Mouse (Mus musculus) monocyte, adult 2 months (primary cell): Measurements from ENCODE around the gene Rnh1.

Experiments used
- DNase-seq, 2 experiments: peaks; one replicate each; pipeline ENCODE4 v3.0.0; 2022; ENCODE audit warnings: low spot score in 2 of 2, low read depth in 1 of 2

Gene Rnh1

GRCm38 (mm10) chr7:141172116-141173006 is at the start of gene Rnh1:
Gene Rnh1 (minus strand): TSS chr7:141172857.
- DNase-seq, result peak; percentile 59 to 82

- DNase-seq, result no peak
Measured at GRCm38 (mm10) chr7:141222126-141222467, 49.4 kb upstream of the Rnh1 start.

GRCm38 (mm10) chr7:141221249-141222125 is 48.8 kb upstream of the Rnh1 start:
- DNase-seq, result peak; percentile 70 to 81

DNA sequence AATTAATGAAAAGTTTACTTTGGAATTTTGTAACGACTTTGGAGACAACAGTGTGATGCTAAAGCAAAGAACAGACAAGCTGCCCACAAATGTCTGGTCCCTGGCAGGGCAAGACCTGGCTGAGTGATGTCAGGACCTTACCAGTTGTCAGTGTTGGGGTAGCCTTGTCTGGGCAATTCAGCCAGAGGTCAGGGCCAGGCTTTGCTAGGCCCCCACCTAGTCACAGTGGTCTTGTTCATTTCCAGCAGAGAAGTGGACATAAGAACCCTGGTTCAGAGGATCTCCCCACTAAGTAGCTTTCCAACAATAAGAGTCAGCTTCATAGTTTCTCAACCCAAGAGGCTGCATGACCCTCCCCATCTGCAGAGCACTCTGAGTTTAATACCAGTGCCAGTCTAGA is 47.7 kb upstream of the Rnh1 start:
- DNase-seq, result no peak

DNA sequence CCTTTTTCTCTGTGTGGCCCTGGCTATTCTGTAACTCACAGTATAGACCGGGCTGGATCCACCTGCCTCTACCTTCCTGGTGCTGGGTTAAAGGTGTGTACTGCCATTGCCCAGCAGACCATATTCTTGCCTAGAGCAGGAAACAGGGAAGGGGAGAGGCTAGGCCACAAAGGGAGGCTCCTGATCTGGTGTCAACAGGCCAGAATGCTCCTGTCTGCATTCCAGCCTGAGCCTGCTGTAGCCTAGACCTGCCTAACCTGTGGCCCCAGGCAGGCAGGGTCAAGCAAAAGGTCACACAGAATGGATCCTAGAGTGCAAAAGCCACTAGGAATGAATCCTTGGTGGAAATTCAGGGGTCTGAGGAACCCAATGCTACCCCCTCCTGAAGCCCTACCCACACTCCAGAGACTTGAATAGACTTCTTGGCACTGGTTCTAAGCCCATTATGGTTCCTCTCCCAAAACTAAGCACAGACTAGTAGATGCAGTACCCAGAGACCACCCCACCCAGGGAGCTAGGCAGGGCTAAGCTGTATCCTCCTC is 47.0 kb upstream of the Rnh1 start:
- DNase-seq, result no peak

DNA sequence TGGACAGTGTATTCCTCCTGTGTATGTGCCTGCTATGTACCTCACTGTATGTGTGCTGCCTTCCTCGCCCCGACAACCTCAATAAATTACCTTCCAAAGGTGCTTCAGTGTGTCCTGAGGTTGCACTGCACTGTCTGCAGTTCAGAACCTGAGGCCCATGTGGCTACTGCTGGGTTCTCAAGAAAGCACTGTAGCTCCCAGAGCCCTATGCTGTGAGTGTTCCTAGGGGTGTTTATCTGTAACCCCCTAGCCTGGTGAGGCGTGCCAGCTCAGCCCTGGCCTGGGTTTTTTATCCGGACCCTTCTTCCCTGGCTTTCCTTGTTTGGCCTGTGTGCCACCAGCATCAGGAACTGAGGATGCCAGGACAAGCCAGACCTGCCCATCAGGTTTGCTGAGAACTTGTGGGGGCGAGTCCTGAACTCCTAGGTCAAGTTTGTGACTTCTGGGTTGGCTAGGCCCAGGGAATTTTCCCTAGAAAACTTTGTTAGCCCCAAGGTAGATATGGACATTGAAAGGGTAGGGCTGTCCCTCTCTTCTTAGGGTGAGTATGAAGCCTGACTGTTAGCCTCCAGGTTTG is 46.0 kb upstream of the Rnh1 start:
- no peak for DNase-seq

- no peak for DNase-seq
Measured at GRCm38 (mm10) chr7:141218141-141218540, 45.5 kb upstream of the Rnh1 start.

DNA sequence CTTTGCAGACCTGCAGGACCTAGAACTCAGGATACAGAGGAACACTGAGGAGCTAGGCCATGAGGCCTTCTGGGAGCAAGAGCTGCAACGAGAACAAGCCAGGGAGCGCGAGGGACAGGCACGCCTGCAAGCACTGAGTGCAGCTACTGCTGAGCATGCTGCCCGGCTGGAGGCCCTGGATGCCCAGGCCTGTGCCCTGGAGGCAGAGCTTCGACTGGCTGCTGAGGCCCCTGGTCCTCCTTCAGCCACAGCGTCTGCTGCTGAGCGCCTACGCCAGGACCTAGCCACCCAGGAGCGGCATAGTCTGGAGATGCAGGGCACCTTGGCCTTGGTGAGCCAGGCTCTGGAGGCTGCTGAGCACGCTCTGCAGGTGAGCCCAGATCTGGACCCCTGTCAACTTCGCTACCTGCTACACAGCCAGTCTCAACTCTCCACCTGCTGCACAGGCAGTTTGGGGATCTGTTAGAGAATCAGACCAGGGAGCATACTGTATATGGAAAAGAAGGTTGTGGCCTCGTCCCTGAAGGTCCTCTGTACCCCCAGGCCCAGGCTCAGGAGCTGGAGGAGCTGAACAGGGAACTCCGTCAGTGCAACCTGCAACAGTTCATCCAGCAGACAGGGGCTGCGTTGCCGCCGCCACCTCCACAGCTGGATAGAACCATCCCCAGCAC is 44.8 kb upstream of the Rnh1 start:
- DNase-seq, result no peak

- no peak for DNase-seq
Measured at GRCm38 (mm10) chr7:141216894-141217293, 44.2 kb upstream of the Rnh1 start.

- no peak for DNase-seq
Measured at GRCm38 (mm10) chr7:141215880-141216733, 43.5 kb upstream of the Rnh1 start.

DNA sequence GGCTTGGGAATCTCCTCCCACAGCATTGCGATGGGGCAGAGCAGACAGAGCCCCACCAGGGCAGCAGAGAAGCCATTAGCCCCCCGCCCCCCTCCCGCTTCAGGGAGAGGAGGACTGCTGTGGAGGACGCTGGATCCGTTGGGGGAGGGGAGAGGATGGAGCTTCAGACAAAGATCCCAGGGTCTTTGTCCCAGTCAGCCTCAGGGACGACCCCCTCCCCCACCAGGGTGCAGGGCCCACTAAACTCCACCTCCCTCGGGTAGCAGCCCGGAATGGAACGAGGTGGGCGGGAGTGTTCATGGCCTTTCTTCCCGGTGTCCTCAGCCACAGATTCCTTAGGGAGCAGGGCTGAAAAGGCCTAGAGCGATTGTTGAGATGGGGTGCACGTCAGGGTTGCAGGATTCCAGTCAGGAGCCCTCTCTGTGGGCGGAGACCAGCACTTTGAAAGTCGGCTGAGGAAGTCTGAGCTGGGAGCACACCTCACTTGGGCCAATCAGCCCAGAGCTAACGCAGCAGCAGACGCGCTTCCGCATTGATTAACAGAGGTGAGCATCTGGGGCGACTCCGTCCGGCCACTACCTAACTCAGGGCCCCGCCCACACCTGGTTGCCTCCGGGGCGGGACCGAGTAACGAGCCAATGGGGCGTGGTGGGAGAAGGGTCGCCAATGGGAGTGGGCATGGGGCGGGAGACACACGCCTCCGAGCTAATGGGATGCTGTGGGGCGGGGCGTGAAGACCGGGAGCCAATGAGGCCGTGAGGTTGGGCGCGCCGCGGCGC is 42.6 kb upstream of the Rnh1 start, which contains the start of gene Rassf7:
Gene Rassf7, plus strand, starts transcription at position 760 of the 779 bp plus-strand sequence.
- peak in 1 of 2 experiments; percentile 73 for DNase-seq

- DNase-seq, result no peak
Measured at GRCm38 (mm10) chr7:141214310-141214709, 41.7 kb upstream of the Rnh1 start.

DNA sequence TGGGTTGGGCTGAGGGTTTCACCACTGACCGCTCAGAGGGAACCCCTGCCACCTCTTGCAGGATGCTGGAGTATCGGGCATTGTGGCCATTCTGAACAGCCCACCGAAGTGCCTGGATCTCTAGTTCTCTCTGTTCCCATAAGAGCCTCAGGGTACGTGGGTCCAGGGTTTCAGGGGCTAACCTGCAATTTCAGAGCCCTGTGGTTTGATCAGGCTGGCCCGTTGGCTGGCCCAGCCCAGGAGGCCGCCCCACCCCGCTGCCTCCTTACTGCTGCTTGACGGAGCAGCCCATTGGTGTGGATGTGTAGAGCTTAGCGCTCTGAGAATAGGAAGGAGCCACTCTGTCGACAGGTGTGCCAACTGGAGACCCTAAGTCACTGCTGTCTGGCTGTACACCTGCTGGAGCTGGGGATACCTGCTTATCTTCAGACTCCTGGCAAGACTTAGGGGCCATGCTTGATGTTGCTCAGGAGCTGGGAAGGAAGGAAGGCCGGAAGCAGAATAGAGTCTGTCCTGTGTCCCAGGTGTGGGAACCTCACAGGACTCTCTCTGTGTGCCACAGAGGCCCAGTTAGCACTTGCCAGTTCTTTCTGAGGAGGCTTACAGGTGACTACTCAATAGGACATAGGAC is 41.1 kb upstream of the Rnh1 start, which contains the start of gene Lmntd2:
Gene Lmntd2, minus strand, starts transcription at position 476 of the 631 bp plus-strand sequence.
- no peak for DNase-seq

DNA sequence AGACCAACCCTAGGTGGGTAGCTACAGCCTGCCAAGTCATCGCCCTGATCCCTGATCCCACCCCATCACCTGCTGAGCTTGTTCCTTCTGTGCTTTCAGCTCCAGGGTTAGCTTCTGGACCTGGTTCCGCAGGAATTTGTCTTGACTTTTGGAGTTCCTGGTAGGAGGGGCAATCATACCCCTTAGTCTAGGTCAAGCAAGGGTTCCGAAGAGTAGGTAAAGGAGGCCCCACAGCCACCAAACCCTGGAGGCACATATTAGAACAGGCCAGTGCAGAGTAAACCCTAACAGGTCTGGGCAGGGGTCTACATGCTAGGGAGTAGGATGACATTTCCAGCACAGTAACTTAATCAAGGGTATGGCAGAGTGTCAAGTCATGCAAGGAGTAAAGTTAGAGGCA is 40.5 kb upstream of the Rnh1 start:
- no peak for DNase-seq

GRCm38 (mm10) chr7:141210606-141211131 is 38.0 kb upstream of the Rnh1 start:
- no peak for DNase-seq

- DNase-seq, result no peak
Measured at GRCm38 (mm10) chr7:141210137-141210536, 37.5 kb upstream of the Rnh1 start.

GRCm38 (mm10) chr7:141209526-141209925 is 36.9 kb upstream of the Rnh1 start:
- DNase-seq, result no peak
